ENCODE assay signal across 11 mouse cellular contexts in the genomic region with DNA sequence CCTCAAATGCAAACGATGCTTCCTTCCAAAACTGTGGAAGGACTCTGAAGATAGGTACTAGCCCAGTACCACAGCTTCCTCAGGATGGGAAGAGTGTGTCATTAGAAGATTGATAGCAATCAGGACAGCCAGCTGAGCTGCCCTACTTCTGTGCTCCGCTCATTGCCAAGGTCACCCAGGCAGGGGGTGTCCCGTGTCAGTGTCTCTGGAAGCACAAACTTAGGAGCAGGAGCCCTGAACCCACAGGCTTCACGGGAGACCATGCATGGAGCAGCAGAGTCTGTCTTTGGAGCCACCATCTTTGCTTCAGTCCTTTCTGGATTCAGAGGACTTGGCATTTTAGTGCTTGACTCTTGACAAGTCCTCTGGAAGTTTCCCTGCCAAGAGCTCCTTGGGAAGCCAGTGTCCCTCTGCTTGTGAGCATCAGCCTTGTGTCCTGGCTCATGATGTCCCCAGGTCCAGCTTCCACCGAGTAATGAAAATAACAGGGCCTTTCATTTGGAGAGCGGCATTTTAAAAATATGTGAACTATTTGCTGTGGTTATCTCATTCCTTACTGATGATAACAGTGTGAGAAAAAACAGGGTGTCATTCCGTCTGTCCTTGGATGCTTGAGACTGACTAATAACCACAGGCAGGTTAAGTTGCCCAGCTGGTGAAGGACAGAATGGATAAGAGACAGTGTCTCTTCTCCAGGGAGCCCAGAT. TPM values are rescaled to one million over a fixed set of nuclear protein-coding genes. Genes with fewer than 3 reads are reported as not detected.
DNase-seq lines count a peak whose midpoint lies in the region; ATAC-seq and TF ChIP-seq lines count a peak whose summit lies in the region.
"Had no signal": no experiment of that assay in that cellular context is flagged by ENCODE, and none has a peak within 500 bp of the region (broad histone marks: within the 10 kb centered on the region; RNA-seq: fewer than 3 reads in every experiment).

No protein-coding gene starts in this region.

- no peak overlapping the region for H3K4me3 ChIP-seq in heart, embryonic 11.5 days (ENCODE audit: low read depth, low read length)
- H3K4me3 ChIP-seq in testis, adult 2 months (ENCODE audit: control insufficient read depth, low read depth, low read length) = no peak overlapping the region
- H3K4me3 ChIP-seq in heart, embryonic 14.5 days (ENCODE audit: control insufficient read depth in 1 of 2, insufficient read depth in 1 of 2, low read depth in 1 of 2, low read length in 2 of 2) = no peak overlapping the region
- H3K4me3 ChIP-seq in hindbrain, embryonic 11.5 days (ENCODE audit: low read depth, low read length) = no peak overlapping the region
- H3K4me3 ChIP-seq: liver, embryonic 15.5 days had no signal

- H3K9ac ChIP-seq in heart, embryonic 11.5 days (ENCODE audit: low read depth, low read length) = no peak overlapping the region
- H3K9ac ChIP-seq in heart, embryonic 14.5 days (ENCODE audit: low read length) = peak overlapping the region; percentile 30; the same call in 1 of the 2 replicates
- H3K9ac ChIP-seq in hindbrain, embryonic 11.5 days (ENCODE audit: low read depth, low read length) = no peak overlapping the region
- H3K9ac ChIP-seq: liver, embryonic 15.5 days had no signal

- H3K36me3 ChIP-seq in heart, embryonic 11.5 days (ENCODE audit: control insufficient read depth, insufficient read depth, low read length) = no peaks in the 10 kb centered on the region
- H3K36me3 ChIP-seq in testis, adult 2 months (ENCODE audit: control insufficient read depth, insufficient read depth, low read length) = no peaks in the 10 kb centered on the region
- peaks cover 11% of the 10 kb centered on the region; the same call in 1 of the 2 replicates for H3K36me3 ChIP-seq in heart, embryonic 14.5 days (ENCODE audit: control insufficient read depth, insufficient read depth, low read length)
- no peaks in the 10 kb centered on the region for H3K36me3 ChIP-seq in hindbrain, embryonic 11.5 days (ENCODE audit: control insufficient read depth, insufficient read depth, low read length)

- H3K4me1 ChIP-seq in heart, embryonic 11.5 days (ENCODE audit: control insufficient read depth, insufficient read depth, low read length) = peaks cover 44% of the 10 kb centered on the region
- H3K4me1 ChIP-seq in testis, adult 2 months (ENCODE audit: control insufficient read depth, insufficient read depth, low read length) = peaks cover 4% of the 10 kb centered on the region
- H3K4me1 ChIP-seq in heart, embryonic 14.5 days (ENCODE audit: control insufficient read depth in 2 of 2, insufficient read depth in 2 of 2, low read length in 2 of 2) = peaks cover 31 to 42% of the 10 kb centered on the region in 2 experiments
- H3K4me1 ChIP-seq in hindbrain, embryonic 11.5 days (replicated peaks; ENCODE audit: control insufficient read depth, insufficient read depth, low read length) = no peaks in the 10 kb centered on the region

- H3K27ac ChIP-seq in heart, embryonic 11.5 days (ENCODE audit: low read depth, low read length) = peak overlapping the region; percentile 71
- peak overlapping the region; percentile 85 for H3K27ac ChIP-seq in testis, adult 2 months (ENCODE audit: control insufficient read depth, insufficient read depth, low read depth, low read length)
- peak overlapping the region; percentile 74 to 75 for H3K27ac ChIP-seq in heart, embryonic 14.5 days (replicated peaks in 1 of 2; ENCODE audit: control insufficient read depth in 1 of 2, insufficient read depth in 1 of 2, low read depth in 2 of 2, low read length in 2 of 2)
- no peak overlapping the region for H3K27ac ChIP-seq in hindbrain, embryonic 11.5 days (ENCODE audit: low read depth, low read length)
- H3K27ac ChIP-seq: liver, embryonic 15.5 days had no signal

- H3K9me3 ChIP-seq in heart, embryonic 11.5 days (replicated peaks; ENCODE audit: control insufficient read depth, low read length) = no peaks in the 10 kb centered on the region
- H3K9me3 ChIP-seq in heart, embryonic 14.5 days (ENCODE audit: control insufficient read depth, low read length) = no peaks in the 10 kb centered on the region
- no peaks in the 10 kb centered on the region for H3K9me3 ChIP-seq in hindbrain, embryonic 11.5 days (ENCODE audit: control insufficient read depth, low read length)
- H3K9me3 ChIP-seq: liver, embryonic 15.5 days had no signal

- no peak for TF ChIP-seq CTCF in testis, adult 2 months (IDR thresholded peaks at IDR 0.05; ENCODE audit: control insufficient read depth, insufficient read depth, insufficient replicate concordance, low read depth, low read length)

- no peaks in the 10 kb centered on the region for H3K27me3 ChIP-seq in heart, embryonic 11.5 days (ENCODE audit: control insufficient read depth, insufficient read depth, low read length)
- no peaks in the 10 kb centered on the region for H3K27me3 ChIP-seq in testis, adult 2 months (ENCODE audit: control insufficient read depth, insufficient read depth, low read length)
- no peaks in the 10 kb centered on the region for H3K27me3 ChIP-seq in heart, embryonic 14.5 days (ENCODE audit: control insufficient read depth, insufficient read depth, low read length)
- H3K27me3 ChIP-seq in hindbrain, embryonic 11.5 days (ENCODE audit: control insufficient read depth, insufficient read depth, low read length) = no peaks in the 10 kb centered on the region
- H3K27me3 ChIP-seq: liver, embryonic 15.5 days had no signal

- WGBS in heart, embryonic 11.5 days (ENCODE audit: insufficient replicate concordance) = 33% methylated on average over 7 of the region's 7 CpGs
- 23% methylated on average over 7 of the region's 7 CpGs for WGBS in heart, embryonic 14.5 days
- 79% methylated on average over 7 of the region's 7 CpGs for WGBS in hindbrain, embryonic 11.5 days

- DNase-seq in heart, postnatal 4 days = no peak
- DNase-seq in testis, postnatal 10 days (ENCODE audit: low spot score) = no peak
- no peak for DNase-seq in hindbrain, embryonic 11.5 days (ENCODE audit: low spot score)
- DNase-seq in spleen, adult 18-20 months = no peak
- no peak for DNase-seq in thymus, postnatal 36 days
- DNase-seq: right cerebral cortex, postnatal 14 days had no signal

- TF ChIP-seq POLR2A in testis, adult 2 months (IDR thresholded peaks at IDR 0.05; ENCODE audit: control insufficient read depth, low read depth, low read length) = no peak

- peak overlapping the region; percentile 6; the same call in 1 of the 2 replicates for H3K4me2 ChIP-seq in heart, embryonic 11.5 days
- H3K4me2 ChIP-seq in heart, embryonic 14.5 days (ENCODE audit: low read length) = 0 out of 2 replicates have a peak overlapping the region, but pooled peaks have one; percentile 3
- no peak overlapping the region for H3K4me2 ChIP-seq in hindbrain, embryonic 11.5 days (replicated peaks; ENCODE audit: low read depth, low read length)
- H3K4me2 ChIP-seq: liver, embryonic 15.5 days had no signal

- peak; percentile 35 for ATAC-seq in heart, embryonic 11.5 days (replicated peaks; ENCODE audit: insufficient number of reproducible peaks, low FRiP score, low TSS enrichment)
- ATAC-seq in heart, embryonic 14.5 days (ENCODE audit: insufficient number of reproducible peaks, insufficient read depth, low FRiP score, low read depth) = peak; percentile 33; the same call in 1 of the 2 replicates
- no peak for ATAC-seq in hindbrain, embryonic 11.5 days (ENCODE audit: low FRiP score)
- ATAC-seq: forebrain, embryonic 16.5 days had no signal

RNA-seq across cellular contexts. Expression of a gene that starts 54.3 kb away (rescaled TPM):
- polyA plus RNA-seq in heart, embryonic 11.5 days (2014; fragmentation: Nextera tagmentation; extraction: Ambion mirVana) = 16.0 and 17.9 TPM in 2 replicates
- 10 to 100 TPM; 28.9 to 32.0 TPM for total RNA-seq in heart, postnatal 4 days (2021)
- polyA plus RNA-seq in testis, adult 2 months (2012; rRNA removed) = 4.4 and 5.4 TPM in 2 replicates
- 13.0 and 14.5 TPM in 2 replicates for polyA plus RNA-seq in heart, embryonic 14.5 days (2014; fragmentation: Nextera tagmentation; extraction: Ambion mirVana)
- polyA plus RNA-seq in hindbrain, embryonic 11.5 days (2014; fragmentation: Nextera tagmentation; extraction: Ambion mirVana) = 13.0 and 13.2 TPM in 2 replicates
